Mouse (Mus musculus) stomach, postnatal 0 days (tissue): ENCODE results near the gene Slc22a19. TPM values are rescaled to one million over a fixed set of nuclear protein-coding genes. Genes with fewer than 3 reads are reported as not detected.

ENCODE experiments used
- ATAC-seq: fragments of 200-750 bp; cut with Nextera tagmentation; 2 replicates; pipeline ENCODE4 v1.8.0; 2017; ENCODE audit not compliant: low FRiP score, low TSS enrichment
- DNase-seq: peaks from one replicate; pipeline ENCODE4 v3.0.0-alpha.2; 2016; ENCODE audit warnings: low spot score
- H3K27ac ChIP-seq: fragments of 300-500 bp; sonication (generic); replicated peaks from 2 replicates; pipeline ENCODE4 v1.5.1; 2014; ENCODE audit warnings: mild to moderate bottlenecking, control low read depth
- H3K27me3 ChIP-seq: fragments of 300-500 bp; sonication (generic); 2 replicates; pipeline ENCODE4 v1.6.1; 2014; ENCODE audit warnings: low read length; ENCODE audit not compliant: control insufficient read depth, insufficient read depth
- H3K36me3 ChIP-seq: fragments of 300-500 bp; sonication (generic); 2 replicates; pipeline ENCODE4 v1.6.1; 2014; ENCODE audit warnings: low read length, mixed read lengths; ENCODE audit not compliant: control insufficient read depth, insufficient read depth
- H3K4me1 ChIP-seq: fragments of 300-500 bp; sonication (generic); replicated peaks from 2 replicates; pipeline ENCODE4 v1.6.1; 2014; ENCODE audit warnings: antibody characterized with exemption; ENCODE audit not compliant: control insufficient read depth, insufficient read depth
- H3K4me2 ChIP-seq: fragments of 300-500 bp; sonication (generic); replicated peaks from 2 replicates; pipeline ENCODE4 v1.6.1; 2014; ENCODE audit warnings: low read depth, mild to moderate bottlenecking, control low read depth, moderate library complexity
- H3K4me3 ChIP-seq: fragments of 300-500 bp; sonication (generic); 2 replicates; pipeline ENCODE4 v1.5.1; 2014; ENCODE audit warnings: low read depth, low read length, control low read depth
- H3K9ac ChIP-seq: fragments of 300-500 bp; sonication (generic); 2 replicates; pipeline ENCODE4 v1.6.1; 2014; ENCODE audit warnings: mild to moderate bottlenecking, low read length, control low read depth, mixed read lengths
- H3K9me3 ChIP-seq: fragments of 300-500 bp; sonication (generic); 2 replicates; pipeline ENCODE4 v1.6.1; 2016; ENCODE audit warnings: low read length; ENCODE audit not compliant: control insufficient read depth
- CTCF ChIP-seq: IDR thresholded peaks from 2 replicates; pipeline ENCODE4 v1.5.1; 2016; ENCODE audit warnings: antibody characterized with exemption, low read depth, mild to moderate bottlenecking, moderate library complexity
- EP300 ChIP-seq: optimal IDR thresholded peaks from 2 replicates; pipeline ENCODE3; 2016; ENCODE audit warnings: antibody characterized with exemption
- WGBS: fragments of 180-500 bp; shearing (Covaris S2); extraction: QIAGEN DNeasy Blood & Tissue Kit; methylation state at CpG from one replicate; pipeline ENCODE4 v1.1.7; 2014; 5-methylcytosine and 5-hydroxymethylcytosine counted together
- polyA plus RNA-seq: library from polyadenylated mRNA; unstranded; fragments of >200 nt; fragmentation: Nextera tagmentation; extraction: Ambion mirVana; gene quantifications from 2 replicates; pipeline ENCODE4 v1.2.1, GENCODE M21; 2015

Slc22a19 gene
- polyA plus RNA-seq, 1 experiment from 2014 or later = not detected

- H3K4me2 ChIP-seq = no peak overlapping the region
- H3K27me3 ChIP-seq = no peaks in the 10 kb centered on the region
- H3K36me3 ChIP-seq = no peaks in the 10 kb centered on the region
- TF ChIP-seq EP300 = no peak
- TF ChIP-seq CTCF = no peak
- no peaks in the 10 kb centered on the region for H3K4me1 ChIP-seq
- no peak overlapping the region for H3K4me3 ChIP-seq
- H3K9ac ChIP-seq = no peak overlapping the region
- no peaks in the 10 kb centered on the region for H3K9me3 ChIP-seq
- ATAC-seq (no peak), DNase-seq (no peak)
- 83% methylated on average over 8 of the region's 8 CpGs for WGBS
- no peak overlapping the region for H3K27ac ChIP-seq
Measured at GRCm38 (mm10) chr19:7648913-7649666, 62.0 kb downstream of the Slc22a19 start.

GRCm38 (mm10) chr19:7633786-7634185 lies 77.3 kb downstream of the Slc22a19 start:
- H3K9ac ChIP-seq = no peak overlapping the region
- H3K27me3 ChIP-seq = no peaks in the 10 kb centered on the region
- H3K4me2 ChIP-seq = no peak overlapping the region
- H3K4me3 ChIP-seq = no peak overlapping the region
- no peaks in the 10 kb centered on the region for H3K36me3 ChIP-seq
- H3K4me1 ChIP-seq = no peaks in the 10 kb centered on the region
- DNase-seq (no peak), ATAC-seq (no peak)
- WGBS = 67% methylated on average over 1 of the region's 1 CpGs
- no peak overlapping the region for H3K27ac ChIP-seq
- no peaks in the 10 kb centered on the region for H3K9me3 ChIP-seq
- no peak for TF ChIP-seq EP300
- no peak for TF ChIP-seq CTCF

- H3K36me3 ChIP-seq = no peaks in the 10 kb centered on the region
- H3K27me3 ChIP-seq = no peaks in the 10 kb centered on the region
- H3K4me2 ChIP-seq = no peak overlapping the region
- DNase-seq (no peak), ATAC-seq (no peak)
- no peak overlapping the region for H3K9ac ChIP-seq
- no peak overlapping the region for H3K27ac ChIP-seq
- no peak overlapping the region for H3K4me3 ChIP-seq
- no peaks in the 10 kb centered on the region for H3K9me3 ChIP-seq
- TF ChIP-seq CTCF (no peak), EP300 (no peak)
- no peaks in the 10 kb centered on the region for H3K4me1 ChIP-seq
Measured at GRCm38 (mm10) chr19:7633021-7633420, 78.1 kb downstream of the Slc22a19 start.

Other genes starting within 250 kb of the Slc22a19 start
- 116 and 120 TPM in 2 replicates for gene Rtn3, start 228.0 kb downstream of the Slc22a19 start, polyA plus RNA-seq
- 14.4 and 17.7 TPM in 2 replicates for gene Atl3, start 217.3 kb downstream of the Slc22a19 start, polyA plus RNA-seq
- gene Pla2g16, start 153.9 kb downstream of the Slc22a19 start, polyA plus RNA-seq = 23.9 and 25.0 TPM in 2 replicates
- 2.3 and 3.6 TPM in 2 replicates for gene Lgals12, start 104.1 kb downstream of the Slc22a19 start, polyA plus RNA-seq
- gene Hrasls5, start 98.8 kb downstream of the Slc22a19 start, polyA plus RNA-seq = 0.10 TPM in 1 of 2 replicates, not detected in the other
- not detected in 2 replicates for gene Slc22a26, start 91.4 kb upstream of the Slc22a19 start, polyA plus RNA-seq